Mouse (Mus musculus) gastrocnemius, postnatal 4 days (tissue): ENCODE data around the gene Cntn2. TPM values are rescaled to one million over a fixed set of nuclear protein-coding genes. Genes with fewer than 3 reads are reported as not detected.
"Not testable (repeated sequence)": the region's sequence is repeated elsewhere in the genome, so short reads cannot be mapped to it uniquely, and the experiment has no call there.

Experiments used
- DNase-seq, 2 experiments: peaks; one replicate each; pipeline ENCODE4 v3.0.0; 2021 to 2022; ENCODE audit warnings: low spot score in 2 of 2, mixed read lengths in 2 of 2
- total RNA-seq, 2 experiments: library from RNA; stranded (reverse); gene quantifications; 2 replicates each; pipeline ENCODE4 v1.2.3; 2021

Cntn2 gene
- total RNA-seq, 2 experiments from 2014 or later = 0.12 to 0.18 TPM

DNA sequence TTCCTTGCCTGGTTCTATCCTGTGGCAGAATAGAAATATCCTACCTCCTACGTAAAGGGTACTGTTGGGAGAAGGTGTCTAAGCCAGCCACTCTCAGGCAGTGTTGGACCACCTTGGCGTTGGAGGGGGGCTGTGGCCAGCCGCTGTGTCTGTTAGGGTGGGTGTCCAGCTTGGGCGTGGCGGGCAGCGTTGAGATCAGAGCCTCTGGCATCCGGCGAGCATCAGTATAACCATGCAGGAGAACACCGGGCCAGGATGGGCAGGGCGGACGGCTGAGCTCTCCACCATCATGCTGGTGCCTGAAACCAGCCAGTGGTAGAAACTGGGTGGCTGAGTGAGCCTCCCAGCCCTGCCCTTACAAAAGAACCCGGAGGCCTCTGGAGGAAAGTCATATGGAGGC is 27.7 kb downstream of the Cntn2 start:
- no peak for DNase-seq

DNA sequence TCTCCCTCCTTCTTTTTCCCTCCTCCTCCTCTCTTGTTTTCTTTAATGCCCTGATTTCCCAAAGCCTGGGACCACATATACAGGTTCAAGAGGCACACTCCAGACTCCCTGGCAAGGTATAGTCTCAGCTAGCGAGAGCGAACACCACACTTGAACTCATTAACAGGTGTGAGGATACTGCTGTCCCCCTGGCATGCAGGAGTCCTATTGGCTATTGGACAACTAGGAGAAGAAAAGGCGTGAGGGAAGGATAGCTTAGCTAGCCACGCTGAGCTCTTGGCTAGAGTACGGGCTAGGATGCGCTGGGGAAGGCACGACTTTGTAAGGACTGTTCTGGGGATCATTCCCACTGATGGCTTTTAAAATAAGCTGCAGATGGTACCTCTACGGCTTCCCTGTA is 30.9 kb downstream of the Cntn2 start:
- DNase-seq = no peak

DNA sequence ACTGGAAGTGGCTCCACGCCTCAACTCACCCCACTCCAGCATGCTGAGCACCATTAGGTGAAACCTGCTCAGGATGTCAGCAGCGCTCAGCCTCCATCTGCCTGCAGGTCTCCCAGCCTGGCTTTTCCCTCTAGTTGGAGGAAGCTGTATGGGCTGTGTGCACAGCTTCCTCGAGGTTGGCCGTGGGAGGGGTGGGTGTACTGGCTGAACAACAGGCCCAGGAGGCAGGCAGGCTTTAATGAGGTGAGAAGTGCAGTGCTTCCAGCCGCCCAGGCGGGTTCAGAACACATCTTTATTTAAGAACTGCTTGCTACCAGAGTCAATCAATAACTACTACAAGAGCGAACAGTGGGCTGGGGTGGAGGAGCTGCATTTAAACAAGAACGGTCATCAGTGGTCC is 31.5 kb downstream of the Cntn2 start:
- no peak for DNase-seq

DNA sequence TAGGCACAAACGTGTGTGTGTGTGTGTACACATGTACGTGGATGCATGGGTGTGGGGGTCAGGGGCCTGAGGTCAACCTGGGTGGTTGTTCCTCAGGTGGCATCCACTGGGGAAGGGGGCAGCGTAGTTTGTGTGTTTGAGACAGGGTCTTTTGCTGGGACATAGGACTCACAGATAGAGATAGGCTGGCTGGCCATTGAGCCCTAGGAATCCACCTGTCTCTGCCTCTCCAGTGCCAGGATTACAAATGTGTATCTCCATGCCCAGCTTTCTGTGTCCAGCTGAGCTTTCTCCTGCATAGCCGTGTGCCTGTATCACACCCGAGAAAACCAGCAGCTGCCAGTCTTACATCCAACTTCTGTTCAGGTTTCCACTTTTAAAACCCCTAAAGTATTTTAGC is 33.3 kb downstream of the Cntn2 start:
- DNase-seq = no peak

DNA sequence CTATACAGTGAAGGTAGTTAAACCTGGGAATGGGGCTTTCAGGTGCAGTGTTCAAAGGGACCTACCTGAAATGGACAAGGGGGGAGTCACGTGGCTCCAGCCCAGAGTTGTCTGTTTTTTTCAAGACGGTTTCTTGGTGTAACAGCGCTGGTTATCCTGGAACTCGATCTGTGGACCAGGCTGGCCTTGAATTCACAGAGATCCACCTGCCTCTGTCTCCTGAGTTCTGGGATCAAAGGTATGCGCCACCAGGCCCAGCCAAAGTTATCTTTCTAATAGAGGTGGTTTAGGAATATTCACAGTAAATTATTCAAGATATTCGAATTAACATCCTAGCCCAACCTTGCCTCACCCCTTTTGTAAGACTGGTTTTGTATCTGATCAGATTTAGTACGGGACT is 36.4 kb downstream of the Cntn2 start:
- DNase-seq = no peak

DNA sequence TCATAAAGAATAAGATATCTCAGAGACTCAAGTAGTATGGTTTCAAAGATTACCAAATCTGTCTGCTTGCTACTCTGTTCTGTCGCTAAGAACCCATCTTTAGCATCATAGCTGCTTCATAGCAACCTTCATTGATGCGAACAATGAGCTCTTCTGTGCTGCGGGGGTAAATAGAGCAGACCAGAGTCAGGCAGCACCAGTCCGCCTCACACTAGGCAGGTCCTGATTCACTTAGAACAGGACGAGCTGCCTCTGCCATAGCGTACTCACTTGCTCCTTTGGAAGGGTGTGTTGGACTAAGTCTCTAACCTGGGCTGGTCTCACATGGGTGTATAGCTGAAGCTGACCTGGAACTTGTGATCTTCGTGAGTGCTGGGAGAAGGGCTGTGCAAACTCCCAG is 37.0 kb downstream of the Cntn2 start, which contains the start of gene Tmem81:
TSS of gene Tmem81 (plus strand) at position 173 of the 400 bp plus-strand sequence.
- no peak for DNase-seq

DNA sequence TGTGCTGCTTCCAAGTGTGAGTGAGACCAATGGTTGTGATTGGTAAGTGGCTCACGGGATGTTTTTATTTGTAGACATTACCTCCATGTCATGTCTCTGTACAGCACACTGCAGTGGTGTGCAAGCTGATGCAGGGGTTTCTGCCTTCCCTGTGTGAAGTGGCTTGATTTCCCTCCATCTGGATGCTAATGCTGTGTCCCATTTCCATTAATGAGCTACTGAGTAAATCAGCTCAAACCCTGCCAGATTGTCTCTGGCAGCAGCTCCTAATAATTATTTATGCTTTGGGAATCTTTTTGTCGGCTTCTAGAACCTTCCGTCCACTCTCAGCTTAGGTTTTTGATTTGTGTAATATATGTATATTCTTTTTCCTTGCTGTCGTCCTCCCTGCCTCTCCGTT is 37.9 kb downstream of the Cntn2 start:
- no peak for DNase-seq

DNA sequence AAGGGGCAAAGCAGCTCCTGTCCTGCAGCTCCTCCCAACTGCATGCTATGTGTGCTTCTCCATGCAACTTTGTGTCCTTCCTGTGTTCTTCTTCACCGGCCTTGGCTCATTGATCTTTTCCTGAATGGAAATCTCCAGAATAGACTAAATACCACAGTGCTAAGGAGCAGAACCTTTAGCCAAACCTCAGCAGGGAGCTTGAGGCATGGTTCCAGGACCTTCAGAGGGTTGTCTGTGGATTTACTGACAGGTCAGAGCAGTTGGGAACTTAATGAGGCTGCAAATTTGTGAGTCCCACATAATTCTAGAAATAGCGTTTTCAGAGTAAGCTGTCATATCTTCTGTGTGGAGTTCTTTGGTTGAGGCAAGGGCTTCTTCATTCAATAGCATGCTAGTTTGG is 42.5 kb downstream of the Cntn2 start:
- DNase-seq = no peak

DNA sequence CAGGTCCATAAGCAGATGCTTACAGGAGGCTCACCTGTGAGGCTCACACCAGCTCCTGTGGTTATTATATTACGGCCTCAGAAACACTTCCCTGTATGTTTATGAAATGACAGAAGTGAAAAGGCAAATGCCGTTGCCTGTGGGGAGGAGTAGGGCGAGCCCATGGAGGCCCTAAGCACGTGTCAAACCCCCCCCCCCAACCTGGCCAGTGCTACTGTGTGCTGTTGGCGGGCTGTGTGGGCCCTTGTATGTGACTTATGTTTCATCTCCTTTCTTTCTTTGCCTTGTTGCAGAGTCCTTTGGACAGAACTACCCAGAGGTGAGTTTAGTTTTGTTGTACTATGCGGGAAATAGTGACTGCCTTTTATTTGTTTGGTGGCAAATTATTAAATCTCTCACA is 59.3 kb downstream of the Cntn2 start:
- DNase-seq = no peak

DNA sequence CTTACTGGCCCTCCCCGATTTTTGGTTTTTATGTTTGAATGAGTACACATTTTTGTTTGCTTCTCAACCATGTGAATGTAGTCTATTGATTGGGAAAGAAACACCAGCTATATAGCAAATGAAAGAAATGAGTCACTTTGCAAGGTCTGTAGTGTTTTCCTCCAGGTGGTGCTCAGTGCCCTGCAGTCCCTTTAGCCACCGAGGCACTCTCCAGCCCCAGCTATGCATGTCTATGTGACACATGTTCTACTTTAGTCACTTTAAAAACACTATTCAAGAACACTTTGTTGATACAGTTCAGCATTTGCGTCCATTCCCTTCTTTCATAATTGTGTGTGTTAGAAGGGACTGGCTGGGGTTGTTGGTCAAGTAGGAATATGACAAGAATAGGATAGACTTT is 59.8 kb downstream of the Cntn2 start:
- DNase-seq = no peak

DNA sequence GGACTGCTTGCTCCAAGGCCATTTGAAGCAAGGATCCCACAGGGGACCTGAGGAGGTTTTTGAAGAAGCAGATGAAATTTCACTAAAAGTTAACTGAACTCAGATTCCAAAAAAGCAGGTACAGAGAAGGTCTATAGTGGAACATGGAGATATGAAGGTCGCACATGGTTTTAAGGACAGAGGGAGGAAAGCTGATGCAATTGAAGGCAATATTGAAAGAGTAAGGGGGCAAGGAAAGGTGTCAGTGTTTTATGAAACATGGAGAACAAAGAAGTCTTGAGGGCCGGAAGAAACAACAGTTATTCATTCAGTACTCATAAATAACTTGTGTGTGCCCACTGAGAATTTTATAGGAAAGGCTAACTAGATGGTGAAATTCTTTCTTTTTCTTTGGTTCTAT is 61.4 kb downstream of the Cntn2 start:
- no peak for DNase-seq

DNA sequence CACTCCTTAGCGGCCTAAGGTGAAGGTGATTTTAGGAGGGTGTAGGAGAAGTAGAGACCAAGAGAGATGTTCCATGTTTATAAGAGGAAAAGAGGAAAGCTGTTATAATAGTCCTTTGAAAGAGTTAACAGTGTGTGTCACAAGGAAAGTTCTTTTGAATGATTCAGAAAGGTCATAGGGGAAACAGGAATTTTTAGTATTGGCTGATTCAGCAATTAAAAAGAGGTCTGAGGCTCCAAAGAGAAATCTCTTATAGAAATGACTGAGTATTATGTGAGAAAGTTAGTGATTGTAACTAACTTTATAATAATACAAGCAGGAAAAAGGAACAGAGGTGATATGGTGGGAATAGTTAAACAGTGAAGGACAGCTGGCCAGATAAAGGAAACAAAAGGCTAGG is 63.6 kb downstream of the Cntn2 start:
- DNase-seq = no peak

DNA sequence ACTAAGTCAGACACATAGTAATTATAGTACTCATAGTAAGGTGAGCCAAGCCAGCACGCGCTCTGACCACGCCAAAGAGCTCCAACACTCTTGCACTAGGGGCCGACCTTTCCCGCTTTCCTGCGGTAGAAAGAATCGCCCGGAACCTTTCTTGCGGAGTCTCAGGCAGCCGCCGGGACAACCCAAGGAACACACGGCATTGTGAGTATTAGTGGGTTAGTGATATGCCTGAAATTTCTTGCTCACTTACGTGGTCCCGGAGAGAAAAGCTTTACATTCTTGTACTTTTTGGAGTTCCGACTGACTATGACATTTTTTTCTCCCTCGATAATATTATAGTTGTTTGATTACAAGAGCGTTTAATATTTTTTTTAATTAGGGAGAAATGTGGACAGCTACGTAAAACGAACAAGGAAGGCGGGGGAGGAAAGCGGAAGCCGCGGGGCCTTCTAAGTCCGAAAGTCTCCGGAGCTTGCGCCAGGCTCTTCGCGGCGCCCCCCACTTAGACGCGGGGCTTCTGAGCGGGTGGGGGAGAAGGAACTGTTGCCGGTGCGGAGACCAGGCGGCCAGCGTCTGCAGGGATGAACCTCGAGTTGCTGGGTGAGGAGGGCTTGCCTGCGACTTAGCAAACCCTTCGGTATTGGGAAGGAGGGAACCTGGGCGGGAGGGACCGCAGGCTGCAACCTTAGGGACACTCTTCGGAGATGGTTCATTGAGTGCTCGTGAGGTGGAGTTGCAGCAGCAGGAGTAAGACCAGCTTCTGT is 65.9 kb downstream of the Cntn2 start, which contains the start of gene Rbbp5:
TSS of gene Rbbp5 (plus strand) at position 438 of the 764 bp plus-strand sequence.
- peak; percentile 65 to 85 for DNase-seq

DNA sequence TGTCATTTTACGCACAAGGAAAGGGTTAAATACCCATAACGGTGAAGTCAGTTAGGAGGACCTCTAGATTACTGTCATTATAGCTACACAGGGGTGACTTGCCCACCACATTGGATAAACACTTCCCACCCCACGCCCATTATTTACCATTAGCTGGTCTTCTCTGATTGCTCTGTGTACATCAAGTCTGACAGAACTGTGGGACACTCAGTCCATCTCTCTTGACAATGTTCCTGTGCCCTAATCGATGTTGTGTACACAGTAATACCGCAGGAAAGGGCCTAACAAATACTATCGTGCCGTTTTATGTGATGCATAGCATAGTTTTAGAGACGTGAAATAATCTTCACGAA is 66.5 kb downstream of the Cntn2 start:
- DNase-seq = no peak

DNA sequence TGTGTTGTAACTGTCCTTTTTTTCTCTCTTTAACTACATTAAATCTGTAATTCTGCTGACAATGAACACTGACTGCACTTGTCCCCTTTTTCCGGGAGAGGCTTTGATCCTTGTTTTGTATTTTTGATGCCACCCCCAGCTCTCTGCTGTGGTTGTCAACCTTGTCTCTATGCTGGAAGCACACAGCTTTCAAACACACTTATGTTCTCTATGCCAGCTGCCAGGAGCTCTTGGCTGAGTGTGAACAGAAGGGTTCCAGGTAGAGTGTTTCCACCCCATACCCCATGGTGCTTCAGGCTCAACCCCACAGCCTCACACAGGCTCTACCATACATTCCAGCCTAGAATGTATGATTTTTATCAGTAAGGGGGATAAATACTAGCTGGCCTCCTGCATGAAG is 68.6 kb downstream of the Cntn2 start:
- no peak for DNase-seq

DNA sequence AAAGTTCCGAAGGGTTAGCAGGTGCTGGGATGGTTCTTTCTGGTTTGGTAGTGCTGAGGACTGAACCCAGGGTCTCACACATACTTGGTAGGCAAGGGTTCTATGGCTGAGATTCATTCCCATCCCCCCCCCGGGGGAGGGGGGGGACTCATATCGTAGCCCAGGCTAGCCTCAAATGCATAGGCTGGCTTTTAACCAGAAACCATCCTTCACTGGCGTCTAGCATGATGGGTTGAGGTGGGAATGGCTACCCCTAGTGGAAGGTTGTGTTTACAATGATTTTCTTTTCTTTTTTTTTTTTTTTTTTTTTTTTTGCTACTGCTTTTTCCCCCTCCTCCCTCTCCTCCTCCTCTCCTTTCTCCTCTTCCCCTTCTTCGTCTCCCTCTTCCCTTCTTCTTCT is 70.5 kb downstream of the Cntn2 start:
- no peak for DNase-seq

DNA sequence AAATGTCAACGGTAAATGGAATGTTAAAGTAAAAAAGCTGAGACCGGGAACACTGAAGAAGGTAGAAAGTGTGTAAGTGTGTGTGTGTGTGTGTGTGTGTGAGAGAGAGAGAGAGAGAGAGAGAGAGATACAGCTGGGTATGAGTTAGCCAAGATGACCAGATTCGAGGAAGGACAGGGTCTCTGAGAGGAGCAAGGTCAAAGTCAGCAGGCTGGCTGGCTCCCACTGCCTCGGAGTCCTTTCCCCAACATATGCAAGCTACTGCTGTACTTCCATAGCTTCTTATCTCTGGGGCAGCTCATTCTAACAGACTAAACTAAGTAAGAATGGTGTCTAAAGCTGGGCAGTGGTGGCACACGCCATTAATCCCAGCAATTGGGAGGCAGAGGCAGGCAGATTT is 71.6 kb downstream of the Cntn2 start:
- DNase-seq = no peak

DNA sequence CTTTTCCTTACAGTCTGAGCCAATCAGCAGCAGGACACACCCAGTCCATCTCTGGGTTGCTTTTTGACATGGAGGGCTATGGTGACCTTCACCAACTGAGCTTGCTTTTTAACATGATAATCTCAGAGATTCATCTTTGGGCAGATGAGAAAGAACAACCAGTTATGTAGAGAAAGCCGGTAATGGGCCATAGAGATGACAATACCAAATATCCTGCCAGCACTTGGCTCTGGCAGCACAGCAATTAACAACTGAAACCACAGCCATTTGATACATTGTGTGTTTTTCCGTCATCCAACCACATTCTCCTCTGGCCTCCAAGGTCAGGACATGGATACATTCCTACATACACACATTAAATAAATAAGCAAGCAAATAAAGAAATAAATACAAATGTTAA is 72.0 kb downstream of the Cntn2 start:
- DNase-seq = no peak

DNA sequence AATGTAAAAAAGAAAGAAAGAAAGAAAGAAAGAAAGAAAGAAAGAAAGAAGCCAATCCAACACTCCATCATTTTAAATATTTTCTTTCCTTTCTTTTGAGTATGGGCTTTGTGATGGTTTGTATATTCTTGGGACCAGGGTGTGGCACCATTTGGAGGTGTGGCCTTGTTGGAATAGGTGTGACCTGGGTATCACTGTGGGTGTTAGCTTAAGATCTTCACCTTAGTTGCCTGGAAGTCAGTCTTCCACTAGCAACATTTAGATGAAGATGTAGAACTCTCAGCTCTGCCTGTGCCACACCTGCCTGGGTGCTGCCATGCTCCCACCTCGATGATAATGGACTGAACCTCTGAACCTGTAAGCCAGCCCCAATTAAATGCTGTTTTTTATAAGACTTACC is 73.0 kb downstream of the Cntn2 start:
- not testable (repeated sequence) for DNase-seq

DNA sequence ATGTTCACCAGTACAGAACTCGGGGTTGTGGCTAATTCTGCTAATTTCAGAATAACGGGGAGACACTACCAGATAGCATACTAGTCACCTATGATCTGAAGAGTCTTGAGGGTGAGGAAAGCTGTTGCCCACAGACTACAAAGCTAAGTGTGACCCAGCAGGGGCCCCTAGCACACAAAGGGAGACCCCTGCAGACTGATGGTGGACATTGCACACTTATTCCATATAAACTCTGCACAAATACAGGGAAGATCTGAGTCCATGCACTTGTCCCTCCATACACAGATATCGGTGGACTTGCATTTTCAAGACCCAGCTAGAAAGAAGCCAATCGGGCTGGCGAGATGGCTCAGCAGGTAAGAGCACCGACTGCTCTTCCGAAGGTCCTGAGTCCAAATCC is 73.5 kb downstream of the Cntn2 start:
- DNase-seq = no peak

DNA sequence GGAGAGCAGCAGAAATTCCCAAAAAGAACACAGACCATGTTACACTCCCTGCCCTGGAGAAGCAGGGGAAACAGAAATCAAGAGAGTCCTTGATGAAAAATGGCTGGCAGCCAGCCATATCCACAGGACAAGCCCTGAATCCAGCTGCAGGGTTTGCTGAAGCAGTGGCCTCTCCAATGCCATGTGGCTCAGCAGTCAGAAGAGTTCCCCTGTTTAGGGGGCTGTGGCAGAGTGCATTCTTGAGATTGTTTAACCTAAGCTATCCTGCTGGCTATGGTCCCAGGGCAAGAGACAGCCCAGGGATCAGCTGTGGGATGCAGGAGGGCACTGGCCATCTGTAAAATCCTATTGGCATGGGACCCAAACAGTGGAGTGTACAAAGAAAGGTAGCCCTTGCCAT is 74.1 kb downstream of the Cntn2 start:
- peak in 1 of 2 experiments; percentile 17 for DNase-seq

DNA sequence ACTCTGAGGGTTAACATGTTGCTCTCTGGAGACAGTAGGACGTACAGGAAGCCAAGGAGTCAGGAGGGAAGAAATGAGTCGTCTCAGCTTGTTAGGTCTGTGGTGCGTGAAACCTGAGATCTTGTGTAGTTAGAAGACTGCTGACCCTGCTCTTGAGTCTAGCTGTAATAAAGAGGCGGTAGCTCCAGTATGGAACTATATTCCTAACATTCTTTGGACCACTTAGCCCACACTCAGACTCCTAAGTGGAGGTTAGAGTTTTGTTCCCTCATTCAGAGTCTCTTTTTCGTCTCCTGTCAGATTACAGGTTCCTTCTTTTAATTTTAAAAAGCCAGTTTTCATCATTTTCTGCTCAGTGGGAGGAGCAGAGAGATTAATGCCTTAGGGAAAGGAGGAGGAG is 78.4 kb downstream of the Cntn2 start:
- no peak for DNase-seq
